Mouse (Mus musculus): Measurements from ENCODE around the gene Znrd1. TPM values are rescaled to one million over a fixed set of nuclear protein-coding genes. Genes with fewer than 3 reads are reported as not detected.
"Not testable (repeated sequence)": the region's sequence is repeated elsewhere in the genome, so short reads cannot be mapped to it uniquely, and the experiment has no call there.

Znrd1 gene
- polyA plus RNA-seq, 1 experiment, result 37.2 TPM

DNA sequence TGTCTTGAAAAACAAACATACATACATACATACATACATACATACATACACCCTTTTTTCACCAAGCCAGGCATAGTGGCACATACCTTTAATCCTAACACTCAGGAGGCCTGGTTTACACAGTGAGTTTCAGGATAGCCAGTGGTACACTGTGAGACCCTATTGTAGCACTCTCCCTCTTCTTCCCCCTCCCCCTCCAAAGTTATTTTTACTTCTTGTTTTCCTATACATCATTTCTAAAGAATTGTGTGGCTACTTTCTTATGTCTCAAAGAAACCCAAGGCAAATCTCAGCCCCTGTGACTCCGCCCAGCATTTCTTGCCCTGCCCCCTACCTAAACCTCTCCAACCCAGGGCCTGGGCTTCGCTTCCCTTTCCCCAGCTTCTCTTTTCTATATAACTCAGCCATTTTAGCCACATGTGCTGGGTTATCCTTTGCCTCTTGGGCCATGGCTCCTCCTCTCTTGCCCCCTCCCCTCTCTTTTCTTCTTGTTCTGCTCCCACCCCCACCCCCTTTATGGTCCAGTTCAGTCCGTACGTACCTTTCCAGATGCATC, 35.5 kb upstream of the Znrd1 start:
- Histone ChIP-seq H3K27ac (ENCODE audit: insufficient read depth, low read length) (no peak overlapping the region), H3K4me1 (ENCODE audit: control insufficient read depth, insufficient read depth, low read length) (peaks cover 3% of the 10 kb centered on the region; the same call in 1 of the 2 replicates), H3K4me3 (ENCODE audit: insufficient read depth, low read length) (no peak overlapping the region)
- TF ChIP-seq POLR2A (IDR thresholded peaks at IDR 0.05; ENCODE audit: extremely low read depth, insufficient read depth, low read length) (no peak), CTCF (IDR thresholded peaks at IDR 0.05; ENCODE audit: extremely low read depth, insufficient read depth, low read length) (no peak)

DNA sequence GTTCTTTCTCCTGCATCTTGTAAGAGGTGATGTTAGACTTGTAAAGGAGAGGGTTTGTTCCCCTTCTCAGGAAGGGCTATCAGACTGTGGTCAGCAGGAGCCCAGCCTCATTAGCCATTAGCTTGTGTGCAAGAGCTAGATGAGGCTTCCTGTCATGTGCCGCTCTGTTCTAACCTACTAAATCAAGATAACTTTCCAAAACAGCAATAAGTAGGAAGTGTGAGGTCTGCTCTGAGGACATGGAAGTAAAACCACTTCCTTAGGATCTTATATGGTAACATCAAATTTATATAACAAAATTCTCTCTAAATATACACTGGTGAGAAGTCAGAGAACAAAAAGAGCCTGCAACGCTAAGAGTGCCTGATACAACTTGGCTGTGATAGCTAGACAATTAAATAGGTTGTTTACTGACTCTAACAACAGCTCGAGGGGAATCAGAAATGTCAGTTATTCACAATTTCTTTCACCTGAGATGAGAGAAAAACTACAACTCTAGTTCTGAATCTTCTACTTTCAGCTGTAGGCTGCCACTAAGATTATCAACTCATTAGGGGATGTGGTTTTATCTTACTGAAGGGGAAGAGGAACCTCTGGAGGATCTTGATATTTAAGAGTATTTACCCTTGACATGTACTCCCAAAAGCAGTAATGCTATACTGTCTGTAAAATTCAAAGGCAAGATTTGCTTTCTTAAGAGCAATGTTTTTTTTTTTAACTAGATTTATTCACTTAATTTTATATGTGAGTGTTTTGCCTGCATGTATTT, 34.2 kb upstream of the Znrd1 start:
- Histone ChIP-seq H3K27ac (ENCODE audit: insufficient read depth, low read length) (peak overlapping the region; percentile 27; the same call in 1 of the 2 replicates), H3K4me1 (ENCODE audit: control insufficient read depth, insufficient read depth, low read length) (peaks cover 3% of the 10 kb centered on the region; the same call in 1 of the 2 replicates), H3K4me3 (ENCODE audit: insufficient read depth, low read length) (no peak overlapping the region)
- TF ChIP-seq POLR2A (IDR thresholded peaks at IDR 0.05; ENCODE audit: extremely low read depth, insufficient read depth, low read length) (no peak), CTCF (IDR thresholded peaks at IDR 0.05; ENCODE audit: extremely low read depth, insufficient read depth, low read length) (no peak)

GRCm38 (mm10) chr17:36990630-36991029, 32.3 kb upstream of the Znrd1 start:
- not testable (repeated sequence) for H3K27ac ChIP-seq (ENCODE audit: insufficient read depth, low read length); H3K4me1 ChIP-seq (ENCODE audit: control insufficient read depth, insufficient read depth, low read length); H3K4me3 ChIP-seq (ENCODE audit: insufficient read depth, low read length)

GRCm38 (mm10) chr17:36989437-36989836, 31.1 kb upstream of the Znrd1 start, which contains the start of gene H2-M5:
Gene H2-M5, minus strand, starts transcription at chr17:36989537.
- Histone ChIP-seq H3K4me1 (ENCODE audit: control insufficient read depth, insufficient read depth, low read length) (peaks cover 3% of the 10 kb centered on the region; the same call in 1 of the 2 replicates), H3K27ac (ENCODE audit: insufficient read depth, low read length) (no peak within 1 kb of the TSS), H3K4me3 (ENCODE audit: insufficient read depth, low read length) (no peak within 1 kb of the TSS)
- TF ChIP-seq POLR2A (IDR thresholded peaks at IDR 0.05; ENCODE audit: extremely low read depth, insufficient read depth, low read length) (no peak), CTCF (IDR thresholded peaks at IDR 0.05; ENCODE audit: extremely low read depth, insufficient read depth, low read length) (no peak)

- TF ChIP-seq POLR2A (IDR thresholded peaks at IDR 0.05; ENCODE audit: extremely low read depth, insufficient read depth, low read length), result no peak
- TF ChIP-seq CTCF (IDR thresholded peaks at IDR 0.05; ENCODE audit: extremely low read depth, insufficient read depth, low read length), result no peak
- Histone ChIP-seq H3K4me1 (ENCODE audit: control insufficient read depth, insufficient read depth, low read length) (peaks cover 3% of the 10 kb centered on the region; the same call in 1 of the 2 replicates), H3K4me3 (ENCODE audit: insufficient read depth, low read length) (no peak overlapping the region), H3K27ac (ENCODE audit: insufficient read depth, low read length) (no peak overlapping the region)
Observed at GRCm38 (mm10) chr17:36988475-36988874, 30.1 kb upstream of the Znrd1 start.

- H3K27ac ChIP-seq (ENCODE audit: insufficient read depth, low read length), result no peak overlapping the region
- TF ChIP-seq CTCF (IDR thresholded peaks at IDR 0.05; ENCODE audit: extremely low read depth, insufficient read depth, low read length) (no peak), POLR2A (IDR thresholded peaks at IDR 0.05; ENCODE audit: extremely low read depth, insufficient read depth, low read length) (no peak)
- H3K4me3 ChIP-seq (ENCODE audit: insufficient read depth, low read length), result no peak overlapping the region
- H3K4me1 ChIP-seq (ENCODE audit: control insufficient read depth, insufficient read depth, low read length), result no peaks in the 10 kb centered on the region
Observed at GRCm38 (mm10) chr17:36982253-36983155, 24.1 kb upstream of the Znrd1 start.

DNA sequence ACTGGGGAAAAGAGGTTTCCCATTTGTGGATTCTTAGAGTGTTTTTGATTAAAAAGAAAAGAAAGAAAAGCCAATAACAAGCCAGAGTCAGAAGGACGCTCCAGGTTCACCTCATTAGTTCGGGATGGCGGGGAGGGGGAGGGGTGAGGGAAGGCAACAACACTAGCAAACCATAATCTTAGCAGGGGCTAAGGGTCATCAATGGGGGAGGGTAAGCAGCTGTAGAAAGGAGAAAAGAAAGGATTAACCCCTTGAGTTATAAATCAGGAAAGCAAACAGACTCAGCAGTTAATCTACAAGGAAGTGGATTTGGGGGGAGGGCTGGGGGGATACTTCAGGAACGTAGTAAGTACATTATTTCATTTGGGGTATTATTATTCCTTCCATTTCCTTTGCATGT, 23.5 kb upstream of the Znrd1 start:
- H3K4me1 ChIP-seq (ENCODE audit: control insufficient read depth, insufficient read depth, low read length), result no peaks in the 10 kb centered on the region
- peak overlapping the region; percentile 35; the same call in 1 of the 2 replicates for H3K4me3 ChIP-seq (ENCODE audit: insufficient read depth, low read length)
- TF ChIP-seq POLR2A (IDR thresholded peaks at IDR 0.05; ENCODE audit: extremely low read depth, insufficient read depth, low read length) (no peak), CTCF (IDR thresholded peaks at IDR 0.05; ENCODE audit: extremely low read depth, insufficient read depth, low read length) (no peak)
- H3K27ac ChIP-seq (ENCODE audit: insufficient read depth, low read length), result no peak overlapping the region

- Histone ChIP-seq H3K4me3 (ENCODE audit: insufficient read depth, low read length) (peak within 1 kb of the TSS; percentile 35), H3K4me1 (ENCODE audit: control insufficient read depth, insufficient read depth, low read length) (no peaks in the 10 kb centered on the region), H3K27ac (ENCODE audit: insufficient read depth, low read length) (no peak within 1 kb of the TSS)
- TF ChIP-seq POLR2A (IDR thresholded peaks at IDR 0.05; ENCODE audit: extremely low read depth, insufficient read depth, low read length) (no peak), CTCF (IDR thresholded peaks at IDR 0.05; ENCODE audit: extremely low read depth, insufficient read depth, low read length) (no peak)
Observed at GRCm38 (mm10) chr17:36981221-36981813, 23.0 kb upstream of the Znrd1 start, which contains the start of gene 2410137M14Rik. Gene 2410137M14Rik, minus strand, starts transcription at chr17:36981237.

- H3K4me3 ChIP-seq (ENCODE audit: insufficient read depth, low read length), result no peak overlapping the region
- TF ChIP-seq POLR2A (IDR thresholded peaks at IDR 0.05; ENCODE audit: extremely low read depth, insufficient read depth, low read length), result no peak
- no peak for TF ChIP-seq CTCF (IDR thresholded peaks at IDR 0.05; ENCODE audit: extremely low read depth, insufficient read depth, low read length)
- no peaks in the 10 kb centered on the region for H3K4me1 ChIP-seq (ENCODE audit: control insufficient read depth, insufficient read depth, low read length)
- no peak overlapping the region for H3K27ac ChIP-seq (ENCODE audit: insufficient read depth, low read length)
Observed at GRCm38 (mm10) chr17:36973271-36973787, 15.0 kb upstream of the Znrd1 start.
